Mouse (Mus musculus) liver, embryonic 11.5 days (tissue): ENCODE measurements around the gene Eif4g2. TPM values are rescaled to one million over a fixed set of nuclear protein-coding genes. Genes with fewer than 3 reads are reported as not detected.

Source experiments
- ATAC-seq: fragments of 200-750 bp; cut with Nextera tagmentation; replicated peaks from 2 replicates; pipeline ENCODE4 v1.8.0; 2017; ENCODE audit warnings: moderate number of reproducible peaks, mild to moderate bottlenecking, moderate TSS enrichment, moderate library complexity; ENCODE audit not compliant: low FRiP score
- DNase-seq: peaks from one replicate; pipeline ENCODE4 v3.0.0-alpha.2; 2017; ENCODE audit warnings: low spot score
- H3K27ac ChIP-seq: fragments of 300-500 bp; sonication (generic); 2 replicates; pipeline ENCODE4 v1.5.1; 2014; ENCODE audit warnings: mild to moderate bottlenecking, low read depth, low read length, control low read depth
- H3K27me3 ChIP-seq: fragments of 300-500 bp; sonication (generic); replicated peaks from 2 replicates; pipeline ENCODE4 v1.6.1; 2014; ENCODE audit warnings: low read length, mixed read lengths; ENCODE audit not compliant: control insufficient read depth, insufficient read depth
- H3K36me3 ChIP-seq: fragments of 300-500 bp; sonication (generic); 2 replicates; pipeline ENCODE4 v1.6.1; 2014; ENCODE audit warnings: mild to moderate bottlenecking, low read length, moderate library complexity, mixed read lengths; ENCODE audit not compliant: control insufficient read depth, insufficient read depth
- H3K4me1 ChIP-seq: fragments of 300-500 bp; sonication (generic); replicated peaks from 2 replicates; pipeline ENCODE4 v1.6.1; 2014; ENCODE audit warnings: low read length, mixed read lengths; ENCODE audit not compliant: control insufficient read depth, insufficient read depth
- H3K4me2 ChIP-seq: fragments of 300-500 bp; sonication (generic); 2 replicates; pipeline ENCODE4 v1.6.1; 2014; ENCODE audit warnings: mild to moderate bottlenecking, control low read depth, moderate library complexity
- H3K4me3 ChIP-seq: fragments of 300-500 bp; sonication (generic); 2 replicates; pipeline ENCODE4 v1.5.1; 2014; ENCODE audit warnings: low read depth, low read length, control low read depth
- H3K9ac ChIP-seq: fragments of 300-500 bp; sonication (generic); 2 replicates; pipeline ENCODE4 v1.6.1; 2014; ENCODE audit warnings: low read depth, low read length, control low read depth
- H3K9me3 ChIP-seq: fragments of 300-500 bp; sonication (generic); 2 replicates; pipeline ENCODE4 v1.6.1; 2016; ENCODE audit warnings: low read length, inconsistent platforms, mixed read lengths; ENCODE audit not compliant: control insufficient read depth
- WGBS: fragments of 180-500 bp; shearing (Covaris S2); extraction: QIAGEN DNeasy Blood & Tissue Kit; methylation state at CpG from one replicate; pipeline ENCODE4 v1.1.7; 2014; 5-methylcytosine and 5-hydroxymethylcytosine counted together
- polyA plus RNA-seq: library from polyadenylated mRNA; unstranded; fragments of >200 nt; fragmentation: Nextera tagmentation; extraction: Ambion mirVana; gene quantifications from 2 replicates; pipeline ENCODE4 v1.2.1, GENCODE M21; 2014

Eif4g2 gene
- polyA plus RNA-seq, 1 experiment from 2014 or later: 1,063 TPM

GRCm38 (mm10) chr7:111055221-111055620, 27.6 kb downstream of the Eif4g2 start:
- Histone ChIP-seq H3K4me3 (no peak overlapping the region), H3K4me1 (peaks cover 5% of the 10 kb centered on the region; the same call in 1 of the 2 replicates), H3K9me3 (no peaks in the 10 kb centered on the region), H3K27me3 (no peaks in the 10 kb centered on the region), H3K9ac (no peak overlapping the region), H3K4me2 (no peak overlapping the region), H3K27ac (no peak overlapping the region), H3K36me3 (peaks cover 30% of the 10 kb centered on the region)
- DNase-seq (no peak), ATAC-seq (no peak)
- WGBS: 90% methylated on average over 19 of the region's 19 CpGs

- H3K36me3 ChIP-seq: peaks cover 31% of the 10 kb centered on the region
- WGBS: 70% methylated on average over 6 of the region's 6 CpGs
- no peaks in the 10 kb centered on the region for H3K9me3 ChIP-seq
- H3K4me2 ChIP-seq: no peak overlapping the region
- peaks cover 5% of the 10 kb centered on the region; the same call in 1 of the 2 replicates for H3K4me1 ChIP-seq
- ATAC-seq (no peak), DNase-seq (no peak)
- no peak overlapping the region for H3K9ac ChIP-seq
- H3K27me3 ChIP-seq: no peaks in the 10 kb centered on the region
- no peak overlapping the region for H3K4me3 ChIP-seq
- no peak overlapping the region for H3K27ac ChIP-seq
Measured at GRCm38 (mm10) chr7:111049652-111050421, 33.0 kb downstream of the Eif4g2 start.

GRCm38 (mm10) chr7:111048920-111049319, 33.9 kb downstream of the Eif4g2 start:
- DNase-seq (no peak), ATAC-seq (no peak)
- no peak overlapping the region for H3K4me3 ChIP-seq
- H3K27ac ChIP-seq: no peak overlapping the region
- no peaks in the 10 kb centered on the region for H3K9me3 ChIP-seq
- no peak overlapping the region for H3K4me2 ChIP-seq
- H3K27me3 ChIP-seq: no peaks in the 10 kb centered on the region
- 90% methylated on average over 5 of the region's 5 CpGs for WGBS
- H3K36me3 ChIP-seq: peaks cover 27% of the 10 kb centered on the region
- no peaks in the 10 kb centered on the region for H3K4me1 ChIP-seq
- no peak overlapping the region for H3K9ac ChIP-seq

GRCm38 (mm10) chr7:111029046-111029553, 53.7 kb downstream of the Eif4g2 start:
- peak; percentile 13 for ATAC-seq
- under 1% methylated on average over 29 of the region's 29 CpGs for WGBS
- DNase-seq: no peak

GRCm38 (mm10) chr7:111028281-111029045, 54.4 kb downstream of the Eif4g2 start, which contains the start of gene Ctr9:
Ctr9 (plus strand) TSS chr7:111028951.
- peak within 1 kb of the TSS; percentile 90 for H3K4me2 ChIP-seq
- H3K9me3 ChIP-seq: no peaks in the 10 kb centered on the region
- H3K9ac ChIP-seq: peak within 1 kb of the TSS; percentile 84
- H3K4me1 ChIP-seq: peaks cover 16% of the 10 kb centered on the region; the same call in 1 of the 2 replicates
- peak within 1 kb of the TSS; percentile 96 for H3K27ac ChIP-seq
- peaks cover 5% of the 10 kb centered on the region; the same call in 1 of the 2 replicates for H3K36me3 ChIP-seq
- no peaks in the 10 kb centered on the region for H3K27me3 ChIP-seq
- DNase-seq (peak; percentile 95), ATAC-seq (peak; percentile 93)
- peak within 1 kb of the TSS; percentile 94 for H3K4me3 ChIP-seq
- WGBS: 6% methylated on average over 45 of the region's 45 CpGs

More at GRCm38 (mm10) chr7:111029046-111029553, 53.7 kb downstream of the Eif4g2 start:
- H3K4me1 ChIP-seq: peaks cover 16% of the 10 kb centered on the region; the same call in 1 of the 2 replicates
- peaks cover 5% of the 10 kb centered on the region; the same call in 1 of the 2 replicates for H3K36me3 ChIP-seq
- H3K27me3 ChIP-seq: no peaks in the 10 kb centered on the region
- peak overlapping the region; percentile 90 for H3K4me2 ChIP-seq
- peak overlapping the region; percentile 84 for H3K9ac ChIP-seq
- peak overlapping the region; percentile 96 for H3K27ac ChIP-seq
- H3K9me3 ChIP-seq: no peaks in the 10 kb centered on the region
- H3K4me3 ChIP-seq: peak overlapping the region; percentile 94

- H3K9me3 ChIP-seq: no peaks in the 10 kb centered on the region
- 51% methylated on average over 4 of the region's 4 CpGs for WGBS
Measured at GRCm38 (mm10) chr7:111024912-111025311, 57.9 kb downstream of the Eif4g2 start.

GRCm38 (mm10) chr7:111024068-111024594, 58.7 kb downstream of the Eif4g2 start:
- DNase-seq (peak; percentile 46), ATAC-seq (0 out of 2 replicates have a peak, but pooled peaks have one; percentile 19)
- H3K27ac ChIP-seq: 0 out of 2 replicates have a peak overlapping the region, but pooled peaks have one; percentile 50
- H3K36me3 ChIP-seq: no peaks in the 10 kb centered on the region
- H3K4me1 ChIP-seq: peaks cover 12% of the 10 kb centered on the region; the same call in 1 of the 2 replicates
- 42% methylated on average over 8 of the region's 8 CpGs for WGBS
- H3K27me3 ChIP-seq: no peaks in the 10 kb centered on the region
- H3K9ac ChIP-seq: no peak overlapping the region
- H3K9me3 ChIP-seq: no peaks in the 10 kb centered on the region
- peak overlapping the region; percentile 16 for H3K4me2 ChIP-seq
- no peak overlapping the region for H3K4me3 ChIP-seq

More at GRCm38 (mm10) chr7:111024912-111025311, 57.9 kb downstream of the Eif4g2 start:
- H3K27ac ChIP-seq: 0 out of 2 replicates have a peak overlapping the region, but pooled peaks have one; percentile 50
- H3K4me3 ChIP-seq: no peak overlapping the region
- H3K36me3 ChIP-seq: no peaks in the 10 kb centered on the region
- DNase-seq (no peak), ATAC-seq (no peak)
- no peaks in the 10 kb centered on the region for H3K27me3 ChIP-seq
- H3K9ac ChIP-seq: no peak overlapping the region
- peaks cover 16% of the 10 kb centered on the region; the same call in 1 of the 2 replicates for H3K4me1 ChIP-seq
- H3K4me2 ChIP-seq: no peak overlapping the region

GRCm38 (mm10) chr7:111020814-111021213, 62.0 kb downstream of the Eif4g2 start:
- Histone ChIP-seq H3K27ac (no peak overlapping the region), H3K9me3 (no peaks in the 10 kb centered on the region), H3K4me1 (peaks cover 9% of the 10 kb centered on the region; the same call in 1 of the 2 replicates), H3K9ac (no peak overlapping the region), H3K36me3 (no peaks in the 10 kb centered on the region), H3K4me3 (no peak overlapping the region), H3K4me2 (no peak overlapping the region), H3K27me3 (no peaks in the 10 kb centered on the region)
- no peak for ATAC-seq
- no peak for DNase-seq
- WGBS: 79% methylated on average over 4 of the region's 4 CpGs
